Mouse (Mus musculus) liver, embryonic 14 days (tissue): Measurements from ENCODE around the gene Rps29. TPM values are rescaled to one million over a fixed set of nuclear protein-coding genes. Genes with fewer than 3 reads are reported as not detected.

Experiments used
- polyA plus RNA-seq: library from polyadenylated mRNA; depleted of rRNA; stranded (reverse); fragments of >200 nt; gene quantifications from 2 replicates; pipeline ENCODE4 v1.2.3, GENCODE M21; 2012; rRNA removed

The Rps29 gene
- polyA plus RNA-seq = 1,487 and 1,680 TPM in 2 replicates

GRCm38 (mm10) chr12:69158765-69159577 is at the start of gene Rps29:
Gene Rps29 (minus strand): TSS chr12:69159186.

GRCm38 (mm10) chr12:69204052-69204833 is 45.3 kb upstream of the Rps29 start, which contains the start of gene Gm49384:
Gene Gm49384 (minus strand): TSS chr12:69204267.

GRCm38 (mm10) chr12:69198164-69198535 is 39.2 kb upstream of the Rps29 start, which contains the start of gene Dnaaf2:
Gene Dnaaf2 (minus strand): TSS chr12:69198429.

GRCm38 (mm10) chr12:69196444-69197377 is 37.7 kb upstream of the Rps29 start, which contains the start of gene Gm49383:
Gene Gm49383 (minus strand): TSS chr12:69197104.

GRCm38 (mm10) chr12:69183583-69184308 is 24.8 kb upstream of the Rps29 start, which contains the start of the genes Rpl36al and Mgat2:
Gene Rpl36al (minus strand): TSS chr12:69184083.
Gene Mgat2 (plus strand): TSS chr12:69184157.

GRCm38 (mm10) chr12:69168461-69169106 is 9.6 kb upstream of the Rps29 start, which contains the start of gene Lrr1:
Gene Lrr1 (plus strand): TSS chr12:69168814.

Other genes starting within 250 kb of the Rps29 start
- gene Lrr1, start 9.6 kb upstream of the Rps29 start, polyA plus RNA-seq = 11.7 and 13.8 TPM in 2 replicates
- gene Rpl36al, start 24.9 kb upstream of the Rps29 start, polyA plus RNA-seq = 563 and 595 TPM in 2 replicates
- gene Mgat2, start 25.0 kb upstream of the Rps29 start, polyA plus RNA-seq = 10.3 and 12.5 TPM in 2 replicates
- 5.1 and 6.2 TPM in 2 replicates for gene Gm49383, start 37.9 kb upstream of the Rps29 start, polyA plus RNA-seq
- 2.9 and 3.6 TPM in 2 replicates for gene Dnaaf2, start 39.2 kb upstream of the Rps29 start, polyA plus RNA-seq
- gene Gm49384, start 45.1 kb upstream of the Rps29 start, polyA plus RNA-seq = 7.2 and 8.7 TPM in 2 replicates
- gene Pole2, start 69.0 kb upstream of the Rps29 start, polyA plus RNA-seq = 26.3 and 30.3 TPM in 2 replicates
- 0.86 and 1.7 TPM in 2 replicates for gene Klhdc1, start 82.0 kb upstream of the Rps29 start, polyA plus RNA-seq
- gene Klhdc2, start 137.5 kb upstream of the Rps29 start, polyA plus RNA-seq = 41.5 and 47.7 TPM in 2 replicates
- 12.4 and 13.3 TPM in 2 replicates for gene Nemf, start 198.0 kb upstream of the Rps29 start, polyA plus RNA-seq
- gene Arf6, start 213.0 kb upstream of the Rps29 start, polyA plus RNA-seq = 39.8 and 46.5 TPM in 2 replicates
- gene Gm9887, start 213.3 kb upstream of the Rps29 start, polyA plus RNA-seq = 0.15 and 0.16 TPM in 2 replicates